Mouse (Mus musculus): ENCODE measurements around the gene Kcnj8. TPM values are rescaled to one million over a fixed set of nuclear protein-coding genes. Genes with fewer than 3 reads are reported as not detected.

Gene Kcnj8
- polyA plus RNA-seq, 1 experiment, result 5.3 TPM

Other genes starting within 250 kb of the Kcnj8 start
- gene Slco1a5, start 248.6 kb downstream of the Kcnj8 start, polyA plus RNA-seq (2012; rRNA removed), result 0.24 and 0.29 TPM in 2 replicates
- gene Pyroxd1, start 226.0 kb downstream of the Kcnj8 start, polyA plus RNA-seq (2012; rRNA removed), result 11.0 and 12.4 TPM in 2 replicates
- gene Recql, start 184.5 kb downstream of the Kcnj8 start, polyA plus RNA-seq (2012; rRNA removed), result 14.6 and 15.2 TPM in 2 replicates
- 24.7 and 25.3 TPM in 2 replicates for gene Golt1b, start 184.4 kb downstream of the Kcnj8 start, polyA plus RNA-seq (2012; rRNA removed)
- gene Spx, start 158.2 kb downstream of the Kcnj8 start, polyA plus RNA-seq (2012; rRNA removed), result 9.3 and 10.8 TPM in 2 replicates
- gene Gys2, start 98.5 kb downstream of the Kcnj8 start, polyA plus RNA-seq (2012; rRNA removed), result 0.06 and 0.08 TPM in 2 replicates
- 1,262 and 1,369 TPM in 2 replicates for gene Ldhb, start 63.7 kb downstream of the Kcnj8 start, polyA plus RNA-seq (2012; rRNA removed)
- 2.5 and 3.4 TPM in 2 replicates for gene Abcc9, start 130.7 kb upstream of the Kcnj8 start, polyA plus RNA-seq (2012; rRNA removed)
- gene Cmas, start 185.1 kb upstream of the Kcnj8 start, polyA plus RNA-seq (2012; rRNA removed), result 85.3 and 88.2 TPM in 2 replicates
- gene Sult6b2, start 232.9 kb upstream of the Kcnj8 start, polyA plus RNA-seq (2012; rRNA removed), result 0.19 and 0.22 TPM in 2 replicates

Data from frontal cortex, adult 2 months (tissue).